Mouse (Mus musculus) liver, postnatal 0 days (tissue): ENCODE results near the gene Reln. TPM values are rescaled to one million over a fixed set of nuclear protein-coding genes. Genes with fewer than 3 reads are reported as not detected.

Source experiments
- ATAC-seq: fragments of 200-750 bp; cut with Nextera tagmentation; 2 replicates; pipeline ENCODE4 v1.8.0; 2017; ENCODE audit warnings: mild to moderate bottlenecking, moderate library complexity
- DNase-seq: peaks from one replicate; pipeline ENCODE4 v3.0.0-alpha.2; 2016
- H3K27ac ChIP-seq: fragments of 300-500 bp; sonication (generic); 2 replicates; pipeline ENCODE4 v1.5.1; 2014; ENCODE audit warnings: antibody characterized with exemption, moderate library complexity, mild to moderate bottlenecking, low read depth
- H3K27me3 ChIP-seq: fragments of 300-500 bp; sonication (generic); 2 replicates; pipeline ENCODE4 v1.6.1; 2014; ENCODE audit warnings: low read length, control low read depth, mixed read lengths; ENCODE audit not compliant: insufficient read depth
- H3K36me3 ChIP-seq: fragments of 300-500 bp; sonication (generic); replicated peaks from 2 replicates; pipeline ENCODE4 v1.6.1; 2014; ENCODE audit warnings: mild to moderate bottlenecking, control low read depth, low read length, moderate library complexity, mixed read lengths; ENCODE audit not compliant: insufficient read depth
- H3K4me1 ChIP-seq: fragments of 300-500 bp; sonication (generic); 2 replicates; pipeline ENCODE4 v1.6.1; 2014; ENCODE audit warnings: antibody characterized with exemption, mild to moderate bottlenecking, control low read depth; ENCODE audit not compliant: insufficient read depth
- H3K4me2 ChIP-seq: fragments of 300-500 bp; sonication (generic); 2 replicates; pipeline ENCODE4 v1.6.1; 2014; ENCODE audit warnings: low read depth, mild to moderate bottlenecking, low read length, moderate library complexity, mixed read lengths
- H3K4me3 ChIP-seq: fragments of 300-500 bp; sonication (generic); 2 replicates; pipeline ENCODE4 v1.5.1; 2014; ENCODE audit warnings: low read depth, low read length
- H3K9ac ChIP-seq: fragments of 300-500 bp; sonication (generic); replicated peaks from 2 replicates; pipeline ENCODE4 v1.6.1; 2014; ENCODE audit warnings: mild to moderate bottlenecking, moderate library complexity
- H3K9me3 ChIP-seq: fragments of 300-500 bp; sonication (generic); 2 replicates; pipeline ENCODE4 v1.6.1; 2016; ENCODE audit warnings: mild to moderate bottlenecking, control low read depth, low read length, mixed read lengths
- CTCF ChIP-seq: sonication (generic); IDR thresholded peaks from 2 replicates; pipeline ENCODE4 v1.5.1; 2016; ENCODE audit warnings: antibody characterized with exemption, low read depth
- EP300 ChIP-seq: IDR thresholded peaks from 2 replicates; pipeline ENCODE4 v1.6.1; 2016; ENCODE audit warnings: antibody characterized with exemption, low read depth, mild to moderate bottlenecking
- WGBS: fragments of 180-500 bp; shearing (Covaris S2); extraction: QIAGEN DNeasy Blood & Tissue Kit; methylation state at CpG from one replicate; pipeline ENCODE4 v1.1.7; 2014; ENCODE audit not compliant: insufficient replicate concordance; 5-methylcytosine and 5-hydroxymethylcytosine counted together
- polyA plus RNA-seq: library from polyadenylated mRNA; unstranded; fragments of >200 nt; fragmentation: Nextera tagmentation; extraction: Ambion mirVana; gene quantifications from 2 replicates; pipeline ENCODE4 v1.2.1, GENCODE M21; 2015

The Reln gene
- polyA plus RNA-seq, 1 experiment from 2014 or later = 16.8 TPM

DNA sequence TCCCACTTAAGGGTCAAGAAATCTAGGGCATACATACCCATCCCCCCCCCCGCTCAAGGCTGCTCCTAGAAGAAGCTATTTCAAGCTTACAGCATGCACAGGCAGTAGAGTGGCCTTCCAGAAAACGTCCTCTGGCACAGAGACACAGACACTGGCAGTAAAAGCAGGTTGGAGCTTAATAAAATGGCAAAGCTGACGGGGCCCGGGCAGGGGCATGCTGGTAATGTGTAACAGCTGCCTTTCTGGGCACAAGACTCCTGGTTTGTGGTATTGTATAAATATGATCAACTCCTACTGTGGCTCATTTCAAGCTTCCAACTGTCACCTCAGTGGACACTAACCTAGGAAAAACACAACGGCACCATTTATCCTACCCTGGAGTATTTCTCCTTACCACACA lies 42.2 kb downstream of the Reln start:
- Histone ChIP-seq H3K4me2 (no peak overlapping the region), H3K4me1 (no peaks in the 10 kb centered on the region), H3K9me3 (no peaks in the 10 kb centered on the region), H3K9ac (no peak overlapping the region), H3K27me3 (no peaks in the 10 kb centered on the region), H3K4me3 (no peak overlapping the region), H3K36me3 (no peaks in the 10 kb centered on the region), H3K27ac (no peak overlapping the region)
- ATAC-seq (no peak), DNase-seq (no peak)
- 74% methylated on average over 5 of the region's 5 CpGs for WGBS
- TF ChIP-seq CTCF (no peak), EP300 (no peak)

DNA sequence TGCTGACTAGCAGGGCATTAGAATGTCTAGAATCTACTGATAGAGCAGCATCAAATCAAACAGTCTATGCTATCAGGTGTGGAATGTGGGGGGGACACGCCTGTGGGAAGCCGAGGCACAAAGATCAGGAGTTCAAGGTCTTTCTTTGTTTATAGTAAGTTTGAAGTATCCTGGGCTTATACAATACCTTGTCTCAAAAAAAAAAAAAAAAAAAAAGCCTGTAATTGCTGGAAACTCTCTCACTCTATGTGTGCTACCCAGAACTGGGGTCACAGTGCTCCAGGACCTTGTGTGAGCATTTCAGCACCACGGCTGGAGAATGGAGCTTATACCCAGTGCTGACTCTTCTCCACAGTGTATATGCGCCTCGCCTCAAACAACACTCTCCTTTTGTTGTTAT lies 43.7 kb downstream of the Reln start:
- Histone ChIP-seq H3K27ac (no peak overlapping the region), H3K4me2 (no peak overlapping the region), H3K27me3 (no peaks in the 10 kb centered on the region), H3K9ac (no peak overlapping the region), H3K4me3 (no peak overlapping the region), H3K9me3 (no peaks in the 10 kb centered on the region), H3K4me1 (no peaks in the 10 kb centered on the region), H3K36me3 (no peaks in the 10 kb centered on the region)
- TF ChIP-seq EP300 (no peak), CTCF (no peak)
- WGBS = 66% methylated on average over 5 of the region's 5 CpGs
- no peak for ATAC-seq
- no peak for DNase-seq

DNA sequence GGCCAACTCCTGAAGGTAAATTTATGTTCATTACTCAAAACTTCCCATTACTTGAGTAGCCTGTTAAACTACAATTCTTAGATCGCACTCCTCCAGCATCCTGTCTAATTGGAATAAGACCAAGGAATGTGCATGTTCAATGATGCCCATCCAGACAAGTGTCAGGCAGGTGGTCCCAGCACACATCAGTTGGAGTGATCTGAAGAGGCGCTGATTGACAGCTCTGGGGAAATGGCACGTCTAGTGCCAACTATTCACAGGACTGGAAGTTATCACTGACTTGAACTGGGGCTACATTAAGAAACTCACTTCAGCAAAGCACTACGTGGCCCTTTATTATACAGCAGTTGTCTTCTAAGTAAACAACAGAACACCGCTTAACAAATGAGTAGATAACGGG lies 44.5 kb downstream of the Reln start:
- no peak overlapping the region for H3K27ac ChIP-seq
- TF ChIP-seq EP300 = no peak
- TF ChIP-seq CTCF = no peak
- ATAC-seq (no peak), DNase-seq (no peak)
- WGBS = 77% methylated on average over 6 of the region's 6 CpGs
- H3K27me3 ChIP-seq = no peaks in the 10 kb centered on the region
- no peaks in the 10 kb centered on the region for H3K4me1 ChIP-seq
- no peak overlapping the region for H3K4me3 ChIP-seq
- H3K4me2 ChIP-seq = no peak overlapping the region
- H3K36me3 ChIP-seq = no peaks in the 10 kb centered on the region
- H3K9me3 ChIP-seq = no peaks in the 10 kb centered on the region
- H3K9ac ChIP-seq = no peak overlapping the region

DNA sequence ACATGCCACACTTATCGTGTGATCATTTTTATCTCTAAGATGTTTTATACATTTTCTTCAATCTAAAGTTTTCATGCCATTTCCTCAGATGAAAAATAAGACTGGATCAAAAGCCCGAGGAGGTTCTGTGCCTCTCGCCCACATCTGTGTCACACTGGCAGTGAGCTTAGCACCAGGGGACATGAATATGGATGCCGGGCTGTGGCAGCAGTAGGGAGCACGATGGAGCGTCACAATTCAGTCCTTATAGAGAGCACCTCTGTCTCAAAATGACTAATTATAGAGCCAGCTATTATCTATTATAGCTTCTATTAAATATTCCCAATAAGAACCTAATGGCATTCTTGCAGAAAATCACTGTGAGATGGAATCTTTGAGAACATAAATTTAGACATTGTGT lies 49.3 kb downstream of the Reln start:
- Histone ChIP-seq H3K36me3 (no peaks in the 10 kb centered on the region), H3K9ac (no peak overlapping the region), H3K27me3 (no peaks in the 10 kb centered on the region), H3K4me2 (no peak overlapping the region), H3K9me3 (no peaks in the 10 kb centered on the region), H3K27ac (no peak overlapping the region), H3K4me3 (no peak overlapping the region), H3K4me1 (no peaks in the 10 kb centered on the region)
- no peak for ATAC-seq
- WGBS = 84% methylated on average over 6 of the region's 6 CpGs
- DNase-seq = no peak
- TF ChIP-seq EP300 (no peak), CTCF (no peak)

DNA sequence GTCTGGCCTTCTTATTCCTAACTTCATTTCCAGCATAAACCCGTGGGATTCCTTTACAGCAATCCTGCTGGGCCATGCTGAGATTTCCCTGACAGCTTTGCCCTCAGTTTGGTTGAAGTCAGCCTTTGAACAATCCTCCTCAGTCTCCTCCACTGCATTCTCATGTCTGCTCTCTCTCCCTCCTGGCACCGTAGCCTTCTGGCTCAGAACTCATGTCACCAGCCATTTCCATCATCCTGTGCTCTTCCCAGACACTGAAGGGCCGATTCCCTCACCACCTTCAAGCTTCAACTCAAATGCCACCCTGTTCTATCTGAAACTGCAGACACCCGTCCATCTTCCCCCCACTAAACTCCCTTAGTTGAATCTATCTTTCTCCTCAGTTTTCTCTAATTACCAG lies 53.1 kb downstream of the Reln start:
- ATAC-seq (no peak), DNase-seq (no peak)
- Histone ChIP-seq H3K27me3 (no peaks in the 10 kb centered on the region), H3K27ac (no peak overlapping the region), H3K4me2 (no peak overlapping the region), H3K4me3 (no peak overlapping the region), H3K4me1 (no peaks in the 10 kb centered on the region), H3K9ac (no peak overlapping the region), H3K9me3 (no peaks in the 10 kb centered on the region), H3K36me3 (no peaks in the 10 kb centered on the region)
- WGBS = 68% methylated on average over 4 of the region's 4 CpGs
- no peak for TF ChIP-seq CTCF
- TF ChIP-seq EP300 = no peak

DNA sequence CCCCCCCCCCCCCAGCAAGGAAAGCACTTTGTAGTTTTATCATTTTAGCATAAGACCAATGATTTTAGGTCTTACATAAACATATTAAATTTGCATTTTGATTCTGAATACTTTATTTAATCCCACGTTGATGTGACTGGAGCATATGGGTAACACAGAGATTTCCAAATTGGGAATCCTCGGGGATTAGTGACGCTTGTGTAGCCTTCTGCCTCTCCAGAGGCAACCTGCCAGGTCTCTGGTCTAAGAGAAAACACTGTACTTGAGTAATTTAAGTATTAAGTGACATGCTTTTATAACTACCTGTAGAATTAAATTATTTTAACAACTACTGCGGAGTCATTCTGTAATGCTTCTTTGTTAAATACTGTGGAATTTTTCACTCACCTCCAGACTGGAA lies 59.1 kb downstream of the Reln start:
- no peaks in the 10 kb centered on the region; the same call in 1 of the 2 replicates for H3K36me3 ChIP-seq
- H3K9ac ChIP-seq = no peak overlapping the region
- DNase-seq = no peak
- no peak overlapping the region for H3K4me2 ChIP-seq
- no peaks in the 10 kb centered on the region for H3K27me3 ChIP-seq
- no peaks in the 10 kb centered on the region for H3K9me3 ChIP-seq
- no peak for ATAC-seq
- H3K27ac ChIP-seq = no peak overlapping the region
- 72% methylated on average over 4 of the region's 4 CpGs for WGBS
- H3K4me3 ChIP-seq = no peak overlapping the region
- H3K4me1 ChIP-seq = no peaks in the 10 kb centered on the region
- no peak for TF ChIP-seq CTCF
- TF ChIP-seq EP300 = no peak

DNA sequence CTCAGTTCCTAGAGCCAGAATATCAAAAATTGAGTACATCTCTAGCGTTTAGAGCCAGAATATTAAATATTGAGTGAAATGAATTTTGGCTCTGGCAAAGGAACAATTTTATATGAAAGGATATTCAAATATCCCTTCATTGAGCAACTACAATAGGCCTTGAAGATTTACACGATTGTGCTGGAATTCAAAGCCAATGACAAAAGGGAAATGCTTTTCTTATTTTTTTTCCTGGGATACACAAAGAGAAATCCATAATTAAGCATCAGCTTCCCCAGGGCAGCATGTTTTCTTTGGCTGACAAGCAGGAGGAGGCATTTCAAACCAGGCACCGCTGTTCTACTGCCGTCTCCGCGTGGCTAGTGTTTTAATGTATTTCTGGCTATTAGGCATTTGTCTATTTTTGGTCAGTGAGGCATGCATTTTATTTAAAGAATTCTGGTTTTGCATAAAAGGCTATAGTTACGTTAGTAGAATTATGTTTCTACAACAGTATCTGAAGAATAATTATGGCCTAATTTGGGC lies 62.3 kb downstream of the Reln start:
- no peak for ATAC-seq

More for the DNA sequence above, 62.3 kb downstream of the Reln start:
- DNase-seq = no peak
- no peak overlapping the region for H3K4me3 ChIP-seq
- H3K4me2 ChIP-seq = no peak overlapping the region
- H3K9me3 ChIP-seq = no peaks in the 10 kb centered on the region
- no peaks in the 10 kb centered on the region for H3K27me3 ChIP-seq
- no peak overlapping the region for H3K9ac ChIP-seq
- no peaks in the 10 kb centered on the region; the same call in 1 of the 2 replicates for H3K36me3 ChIP-seq
- TF ChIP-seq CTCF = no peak
- TF ChIP-seq EP300 = no peak
- 77% methylated on average over 7 of the region's 7 CpGs for WGBS
- no peaks in the 10 kb centered on the region for H3K4me1 ChIP-seq
- H3K27ac ChIP-seq = no peak overlapping the region
